Mouse (Mus musculus): Measurements from ENCODE around the gene Mthfd2l. TPM values are rescaled to one million over a fixed set of nuclear protein-coding genes. Genes with fewer than 3 reads are reported as not detected.

The Mthfd2l gene
- polyA plus RNA-seq, 1 experiment, result 10.2 TPM

GRCm38 (mm10) chr5:91023114-91023513 lies 92.2 kb downstream of the Mthfd2l start:
- no peak for TF ChIP-seq CTCF (IDR thresholded peaks at IDR 0.05; ENCODE audit: control insufficient read depth, insufficient read depth, insufficient read length)
- no peak for TF ChIP-seq MYOD1 (IDR thresholded peaks at IDR 0.05; ENCODE audit: control insufficient read depth, insufficient read length, low read depth)
- TF ChIP-seq CEBPB (IDR thresholded peaks at IDR 0.05; ENCODE audit: low read depth), result no peak
- TF ChIP-seq USF1 (IDR thresholded peaks at IDR 0.05; ENCODE audit: low read depth), result no peak
- no peak for TF ChIP-seq MYOG (IDR thresholded peaks at IDR 0.05; ENCODE audit: control insufficient read depth, extremely low read depth, insufficient read length)
- TF ChIP-seq FOSL1 (IDR thresholded peaks at IDR 0.05; ENCODE audit: insufficient read depth, low read length, poor library complexity, severe bottlenecking), result no peak
- TF ChIP-seq MAX (IDR thresholded peaks at IDR 0.05), result no peak
- Histone ChIP-seq H3ac (ENCODE audit: control insufficient read depth, insufficient read length, low read depth) (no peak overlapping the region), H3K4me3 (ENCODE audit: insufficient read depth, poor library complexity, severe bottlenecking) (no peak overlapping the region), H3K36me3 (ENCODE audit: control insufficient read depth, insufficient read depth) (no peaks in the 10 kb centered on the region), H3K79me2 (ENCODE audit: control insufficient read depth, insufficient read depth) (no peaks in the 10 kb centered on the region), H3K27me3 (ENCODE audit: control insufficient read depth, insufficient read depth, insufficient read length) (no peaks in the 10 kb centered on the region), H3K79me3 (ENCODE audit: low read depth) (no peaks in the 10 kb centered on the region)

GRCm38 (mm10) chr5:91027164-91027563 lies 96.2 kb downstream of the Mthfd2l start, which contains the start of gene Epgn:
Epgn (plus strand) TSS chr5:91027464.
- H3K79me2 ChIP-seq (ENCODE audit: control insufficient read depth, insufficient read depth), result no peaks in the 10 kb centered on the region
- no peaks in the 10 kb centered on the region for H3K36me3 ChIP-seq (ENCODE audit: control insufficient read depth, insufficient read depth)
- no peaks in the 10 kb centered on the region for H3K79me3 ChIP-seq (ENCODE audit: low read depth)
- no peak within 1 kb of the TSS for H3K4me3 ChIP-seq (ENCODE audit: insufficient read depth, poor library complexity, severe bottlenecking)
- no peak for TF ChIP-seq FOSL1 (IDR thresholded peaks at IDR 0.05; ENCODE audit: insufficient read depth, low read length, poor library complexity, severe bottlenecking)
- TF ChIP-seq USF1 (IDR thresholded peaks at IDR 0.05; ENCODE audit: low read depth), result no peak
- TF ChIP-seq MYOD1 (IDR thresholded peaks at IDR 0.05; ENCODE audit: control insufficient read depth, insufficient read length, low read depth), result no peak
- TF ChIP-seq CTCF (IDR thresholded peaks at IDR 0.05; ENCODE audit: control insufficient read depth, insufficient read depth, insufficient read length), result no peak
- no peak for TF ChIP-seq CEBPB (IDR thresholded peaks at IDR 0.05; ENCODE audit: low read depth)
- no peak for TF ChIP-seq MYOG (IDR thresholded peaks at IDR 0.05; ENCODE audit: control insufficient read depth, extremely low read depth, insufficient read length)
- TF ChIP-seq MAX (IDR thresholded peaks at IDR 0.05), result no peak
- H3ac ChIP-seq (ENCODE audit: control insufficient read depth, insufficient read length, low read depth), result no peak within 1 kb of the TSS
- H3K27me3 ChIP-seq (ENCODE audit: control insufficient read depth, insufficient read depth, insufficient read length), result no peaks in the 10 kb centered on the region

- TF ChIP-seq MYOD1 (IDR thresholded peaks at IDR 0.05; ENCODE audit: control insufficient read depth, insufficient read length, low read depth) (no peak), MAX (IDR thresholded peaks at IDR 0.05) (no peak), MYOG (IDR thresholded peaks at IDR 0.05; ENCODE audit: control insufficient read depth, extremely low read depth, insufficient read length) (no peak), CTCF (IDR thresholded peaks at IDR 0.05; ENCODE audit: control insufficient read depth, insufficient read depth, insufficient read length) (no peak), USF1 (IDR thresholded peaks at IDR 0.05; ENCODE audit: low read depth) (no peak), CEBPB (IDR thresholded peaks at IDR 0.05; ENCODE audit: low read depth) (no peak), FOSL1 (IDR thresholded peaks at IDR 0.05; ENCODE audit: insufficient read depth, low read length, poor library complexity, severe bottlenecking) (no peak)
- Histone ChIP-seq H3ac (ENCODE audit: control insufficient read depth, insufficient read length, low read depth) (no peak overlapping the region), H3K79me3 (ENCODE audit: low read depth) (no peaks in the 10 kb centered on the region), H3K36me3 (ENCODE audit: control insufficient read depth, insufficient read depth) (no peaks in the 10 kb centered on the region), H3K27me3 (ENCODE audit: control insufficient read depth, insufficient read depth, insufficient read length) (no peaks in the 10 kb centered on the region), H3K79me2 (ENCODE audit: control insufficient read depth, insufficient read depth) (no peaks in the 10 kb centered on the region), H3K4me3 (ENCODE audit: insufficient read depth, poor library complexity, severe bottlenecking) (no peak overlapping the region)
Observed at GRCm38 (mm10) chr5:91027840-91028239, 96.9 kb downstream of the Mthfd2l start.

- H3K36me3 ChIP-seq (ENCODE audit: control insufficient read depth, insufficient read depth), result no peaks in the 10 kb centered on the region
- H3K27me3 ChIP-seq (ENCODE audit: control insufficient read depth, insufficient read depth, insufficient read length), result no peaks in the 10 kb centered on the region
- no peak for TF ChIP-seq MYOG (IDR thresholded peaks at IDR 0.05; ENCODE audit: control insufficient read depth, extremely low read depth, insufficient read length)
- TF ChIP-seq FOSL1 (IDR thresholded peaks at IDR 0.05; ENCODE audit: insufficient read depth, low read length, poor library complexity, severe bottlenecking), result no peak
- TF ChIP-seq CEBPB (IDR thresholded peaks at IDR 0.05; ENCODE audit: low read depth), result no peak
- no peak for TF ChIP-seq USF1 (IDR thresholded peaks at IDR 0.05; ENCODE audit: low read depth)
- TF ChIP-seq CTCF (IDR thresholded peaks at IDR 0.05; ENCODE audit: control insufficient read depth, insufficient read depth, insufficient read length), result no peak
- TF ChIP-seq MAX (IDR thresholded peaks at IDR 0.05), result no peak
- TF ChIP-seq MYOD1 (IDR thresholded peaks at IDR 0.05; ENCODE audit: control insufficient read depth, insufficient read length, low read depth), result no peak
- no peak overlapping the region for H3K4me3 ChIP-seq (ENCODE audit: insufficient read depth, poor library complexity, severe bottlenecking)
- H3ac ChIP-seq (ENCODE audit: control insufficient read depth, insufficient read length, low read depth), result no peak overlapping the region
- H3K79me3 ChIP-seq (ENCODE audit: low read depth), result no peaks in the 10 kb centered on the region
- H3K79me2 ChIP-seq (ENCODE audit: control insufficient read depth, insufficient read depth), result no peaks in the 10 kb centered on the region
Observed at GRCm38 (mm10) chr5:91030629-91031028, 99.7 kb downstream of the Mthfd2l start.

GRCm38 (mm10) chr5:91035341-91035740 lies 104.4 kb downstream of the Mthfd2l start:
- Histone ChIP-seq H3ac (ENCODE audit: control insufficient read depth, insufficient read length, low read depth) (no peak overlapping the region), H3K79me2 (ENCODE audit: control insufficient read depth, insufficient read depth) (no peaks in the 10 kb centered on the region), H3K36me3 (ENCODE audit: control insufficient read depth, insufficient read depth) (no peaks in the 10 kb centered on the region), H3K79me3 (ENCODE audit: low read depth) (no peaks in the 10 kb centered on the region), H3K4me3 (ENCODE audit: insufficient read depth, poor library complexity, severe bottlenecking) (no peak overlapping the region), H3K27me3 (ENCODE audit: control insufficient read depth, insufficient read depth, insufficient read length) (no peaks in the 10 kb centered on the region)
- no peak for TF ChIP-seq MYOG (IDR thresholded peaks at IDR 0.05; ENCODE audit: control insufficient read depth, extremely low read depth, insufficient read length)
- TF ChIP-seq CEBPB (IDR thresholded peaks at IDR 0.05; ENCODE audit: low read depth), result no peak
- TF ChIP-seq FOSL1 (IDR thresholded peaks at IDR 0.05; ENCODE audit: insufficient read depth, low read length, poor library complexity, severe bottlenecking), result no peak
- no peak for TF ChIP-seq USF1 (IDR thresholded peaks at IDR 0.05; ENCODE audit: low read depth)
- TF ChIP-seq CTCF (IDR thresholded peaks at IDR 0.05; ENCODE audit: control insufficient read depth, insufficient read depth, insufficient read length), result no peak
- TF ChIP-seq MYOD1 (IDR thresholded peaks at IDR 0.05; ENCODE audit: control insufficient read depth, insufficient read length, low read depth), result no peak
- TF ChIP-seq MAX (IDR thresholded peaks at IDR 0.05), result no peak

GRCm38 (mm10) chr5:91036628-91037027 lies 105.7 kb downstream of the Mthfd2l start:
- H3K36me3 ChIP-seq (ENCODE audit: control insufficient read depth, insufficient read depth), result no peaks in the 10 kb centered on the region
- TF ChIP-seq FOSL1 (IDR thresholded peaks at IDR 0.05; ENCODE audit: insufficient read depth, low read length, poor library complexity, severe bottlenecking) (no peak), CEBPB (IDR thresholded peaks at IDR 0.05; ENCODE audit: low read depth) (peak; percentile 96)
- H3K79me3 ChIP-seq (ENCODE audit: low read depth), result no peaks in the 10 kb centered on the region
- no peak overlapping the region for H3K4me3 ChIP-seq (ENCODE audit: insufficient read depth, poor library complexity, severe bottlenecking)
- no peaks in the 10 kb centered on the region for H3K79me2 ChIP-seq (ENCODE audit: control insufficient read depth, insufficient read depth)
- no peak overlapping the region for H3ac ChIP-seq (ENCODE audit: control insufficient read depth, insufficient read length, low read depth)
- H3K27me3 ChIP-seq (ENCODE audit: control insufficient read depth, insufficient read depth, insufficient read length), result no peaks in the 10 kb centered on the region

Data from C2C12 (cell line).